Mouse (Mus musculus): Measurements from ENCODE around the gene Cers5. TPM values are rescaled to one million over a fixed set of nuclear protein-coding genes. Genes with fewer than 3 reads are reported as not detected.

Gene Cers5
- total and polyA plus RNA-seq, 3 experiments: 0.45 to 6.1 (median 0.77) TPM

DNA sequence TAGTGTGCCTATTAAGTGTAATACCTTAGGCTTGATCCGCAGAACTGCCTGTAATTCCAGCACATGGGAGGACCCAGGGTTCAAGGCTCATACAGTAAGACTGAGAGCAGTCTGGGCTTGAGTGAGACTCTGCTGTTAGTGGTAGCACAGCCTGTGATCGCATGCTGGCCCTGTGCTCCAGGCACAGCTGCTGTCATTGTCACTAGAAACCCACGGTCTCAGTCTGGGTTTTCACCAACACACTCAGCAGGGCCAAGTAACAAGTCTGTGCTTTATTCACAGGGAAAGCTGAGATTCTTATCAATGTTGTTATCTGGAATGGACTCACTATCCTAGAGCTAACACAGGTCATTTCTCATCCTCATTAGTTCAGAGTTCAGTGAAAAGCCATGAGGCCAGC, 18.5 kb downstream of the Cers5 start:
- no peak for DNase-seq (ENCODE audit: low spot score)

DNA sequence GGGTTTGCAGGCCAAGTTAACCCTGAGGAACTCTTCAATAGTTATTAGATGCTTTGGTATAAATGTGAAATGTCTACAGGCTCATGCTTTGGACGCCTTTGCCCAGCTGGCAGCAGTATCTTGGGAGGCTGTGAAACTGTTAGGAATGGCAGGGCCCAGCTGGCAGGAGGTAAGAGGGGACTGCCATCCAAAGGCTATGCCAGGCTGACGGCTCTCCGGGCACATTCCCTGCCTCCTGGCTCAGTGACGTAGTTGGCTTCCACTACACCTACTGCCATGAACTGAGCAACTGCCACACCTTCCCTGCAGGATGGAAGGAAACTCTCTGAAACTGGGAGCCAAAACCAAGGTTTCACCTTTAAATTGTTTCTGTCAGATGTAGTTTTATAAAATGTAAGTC, 32.5 kb downstream of the Cers5 start:
- Histone ChIP-seq H3K4me3 (ENCODE audit: low read depth, low read length) (no peak overlapping the region), H3K4me1 (ENCODE audit: insufficient read depth, low read depth, low read length) (no peaks in the 10 kb centered on the region), H3K9me3 (replicated peaks) (no peaks in the 10 kb centered on the region), H3K36me3 (replicated peaks) (no peaks in the 10 kb centered on the region), H3K27me3 (ENCODE audit: insufficient read depth, low read length) (peaks cover 7% of the 10 kb centered on the region; the same call in 1 of the 2 replicates)
- ATAC-seq (ENCODE audit: extremely low read depth, insufficient number of reproducible peaks, low FRiP score, poor library complexity, severe bottlenecking) (no peak), DNase-seq (ENCODE audit: low spot score) (no peak)
- TF ChIP-seq POLR2AphosphoS5 (IDR thresholded peaks at IDR 0.05; ENCODE audit: insufficient replicate concordance, low read depth, low read length) (no peak), CTCF (IDR thresholded peaks at IDR 0.05; ENCODE audit: low read depth, low read length) (no peak), TAL1 (conservative IDR thresholded peaks at IDR 0.05; ENCODE audit: low read depth, low read length) (no peak), GATA1 (IDR thresholded peaks at IDR 0.05; ENCODE audit: borderline replicate concordance, low read length) (no peak), GATA2 (IDR thresholded peaks at IDR 0.05; ENCODE audit: borderline replicate concordance, low read depth, low read length) (no peak)

More for the DNA sequence above, 18.5 kb downstream of the Cers5 start:
- peaks cover 8% of the 10 kb centered on the region; the same call in 1 of the 2 replicates for H3K27me3 ChIP-seq (ENCODE audit: insufficient read depth, low read length)
- TF ChIP-seq CTCF (IDR thresholded peaks at IDR 0.05; ENCODE audit: low read depth, low read length): no peak
- TF ChIP-seq POLR2AphosphoS5 (IDR thresholded peaks at IDR 0.05; ENCODE audit: insufficient replicate concordance, low read depth, low read length): no peak
- TF ChIP-seq GATA1 (IDR thresholded peaks at IDR 0.05; ENCODE audit: borderline replicate concordance, low read length): no peak
- TF ChIP-seq GATA2 (IDR thresholded peaks at IDR 0.05; ENCODE audit: borderline replicate concordance, low read depth, low read length): no peak
- TF ChIP-seq TAL1 (conservative IDR thresholded peaks at IDR 0.05; ENCODE audit: low read depth, low read length): no peak
- no peak for ATAC-seq (ENCODE audit: extremely low read depth, insufficient number of reproducible peaks, low FRiP score, poor library complexity, severe bottlenecking)
- H3K4me3 ChIP-seq (ENCODE audit: low read depth, low read length): no peak overlapping the region
- no peaks in the 10 kb centered on the region for H3K4me1 ChIP-seq (ENCODE audit: insufficient read depth, low read depth, low read length)
- no peaks in the 10 kb centered on the region for H3K36me3 ChIP-seq (replicated peaks)
- H3K9me3 ChIP-seq (replicated peaks): no peaks in the 10 kb centered on the region

GRCm38 (mm10) chr15:99736675-99737074, 36.0 kb downstream of the Cers5 start:
- peaks cover 4% of the 10 kb centered on the region; the same call in 1 of the 2 replicates for H3K27me3 ChIP-seq (ENCODE audit: insufficient read depth, low read length)
- peaks cover 6% of the 10 kb centered on the region for H3K36me3 ChIP-seq (replicated peaks)

DNA sequence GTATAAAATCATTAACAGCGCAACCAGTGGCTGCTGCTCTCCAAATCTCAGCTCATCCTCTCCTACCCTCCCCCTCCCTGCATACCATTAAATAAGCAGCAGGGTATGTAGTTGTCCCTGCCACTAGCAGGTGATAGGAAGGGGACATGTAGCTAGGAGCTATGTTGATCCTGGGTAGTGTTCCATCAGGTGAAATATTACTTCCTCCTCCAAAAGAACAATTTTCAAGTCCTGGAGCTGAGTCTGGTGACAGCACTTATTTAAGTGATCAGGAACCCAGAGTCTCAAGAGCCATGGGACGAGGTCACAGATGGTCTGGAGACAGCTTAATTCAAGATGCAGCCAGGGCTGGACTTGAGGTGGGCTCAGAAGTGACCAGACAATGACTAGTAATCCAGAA, 37.1 kb downstream of the Cers5 start:
- no peak for ATAC-seq (ENCODE audit: extremely low read depth, insufficient number of reproducible peaks, low FRiP score, poor library complexity, severe bottlenecking)
- TF ChIP-seq CTCF (IDR thresholded peaks at IDR 0.05; ENCODE audit: low read depth, low read length): no peak
- TF ChIP-seq GATA1 (IDR thresholded peaks at IDR 0.05; ENCODE audit: borderline replicate concordance, low read length): no peak
- TF ChIP-seq TAL1 (conservative IDR thresholded peaks at IDR 0.05; ENCODE audit: low read depth, low read length): no peak
- no peak for TF ChIP-seq POLR2AphosphoS5 (IDR thresholded peaks at IDR 0.05; ENCODE audit: insufficient replicate concordance, low read depth, low read length)
- no peak for TF ChIP-seq GATA2 (IDR thresholded peaks at IDR 0.05; ENCODE audit: borderline replicate concordance, low read depth, low read length)

More at GRCm38 (mm10) chr15:99736675-99737074, 36.0 kb downstream of the Cers5 start:
- Histone ChIP-seq H3K4me1 (ENCODE audit: insufficient read depth, low read depth, low read length) (no peaks in the 10 kb centered on the region), H3K9me3 (replicated peaks) (no peaks in the 10 kb centered on the region), H3K4me3 (ENCODE audit: low read depth, low read length) (no peak overlapping the region)
- TF ChIP-seq CTCF (IDR thresholded peaks at IDR 0.05; ENCODE audit: low read depth, low read length) (no peak), GATA1 (IDR thresholded peaks at IDR 0.05; ENCODE audit: borderline replicate concordance, low read length) (no peak)
- ATAC-seq (ENCODE audit: extremely low read depth, insufficient number of reproducible peaks, low FRiP score, poor library complexity, severe bottlenecking) (no peak), DNase-seq (ENCODE audit: low spot score) (no peak)

GRCm38 (mm10) chr15:99733186-99733585, 39.5 kb downstream of the Cers5 start:
- ATAC-seq (ENCODE audit: extremely low read depth, insufficient number of reproducible peaks, low FRiP score, poor library complexity, severe bottlenecking): no peak
- H3K4me3 ChIP-seq (ENCODE audit: low read depth, low read length): no peak overlapping the region
- H3K9me3 ChIP-seq (replicated peaks): peaks cover 3% of the 10 kb centered on the region; the same call in 1 of the 2 replicates
- TF ChIP-seq TAL1 (conservative IDR thresholded peaks at IDR 0.05; ENCODE audit: low read depth, low read length): no peak
- TF ChIP-seq GATA2 (IDR thresholded peaks at IDR 0.05; ENCODE audit: borderline replicate concordance, low read depth, low read length): no peak
- no peak for TF ChIP-seq GATA1 (IDR thresholded peaks at IDR 0.05; ENCODE audit: borderline replicate concordance, low read length)
- no peak for TF ChIP-seq CTCF (IDR thresholded peaks at IDR 0.05; ENCODE audit: low read depth, low read length)
- TF ChIP-seq POLR2AphosphoS5 (IDR thresholded peaks at IDR 0.05; ENCODE audit: insufficient replicate concordance, low read depth, low read length): no peak
- H3K36me3 ChIP-seq (replicated peaks): peaks cover 20% of the 10 kb centered on the region
- no peaks in the 10 kb centered on the region; the same call in 1 of the 2 replicates for H3K4me1 ChIP-seq (ENCODE audit: insufficient read depth, low read depth, low read length)
- DNase-seq (ENCODE audit: low spot score): no peak
- no peaks in the 10 kb centered on the region for H3K27me3 ChIP-seq (ENCODE audit: insufficient read depth, low read length)

More for the DNA sequence above, 37.1 kb downstream of the Cers5 start:
- H3K27me3 ChIP-seq (ENCODE audit: insufficient read depth, low read length): 0 out of 2 replicates have a peak, but pooled peaks cover 2% of the 10 kb centered on the region
- no peak overlapping the region for H3K4me3 ChIP-seq (ENCODE audit: low read depth, low read length)
- H3K4me1 ChIP-seq (ENCODE audit: insufficient read depth, low read depth, low read length): no peaks in the 10 kb centered on the region
- H3K36me3 ChIP-seq (replicated peaks): peaks cover 6% of the 10 kb centered on the region
- H3K9me3 ChIP-seq (replicated peaks): no peaks in the 10 kb centered on the region
- DNase-seq (ENCODE audit: low spot score): no peak

DNA sequence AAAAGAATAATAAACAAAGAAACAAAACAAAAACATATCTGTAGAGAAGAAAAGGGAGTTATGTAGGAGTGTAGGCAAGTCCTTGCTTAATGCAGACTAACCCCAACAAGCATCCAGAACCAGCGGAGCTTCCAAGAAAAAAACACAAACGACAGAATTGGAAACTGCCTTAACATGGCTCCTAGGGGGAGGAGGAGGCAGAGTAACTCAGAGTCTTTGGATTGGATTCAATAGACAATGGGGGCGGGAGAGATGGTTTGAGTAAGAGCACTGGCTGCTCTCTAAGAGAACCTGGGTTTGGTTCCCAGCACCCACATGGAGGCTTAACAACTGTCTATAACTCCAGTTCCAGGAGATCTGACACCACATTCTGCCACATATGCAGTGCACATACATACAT, 41.0 kb downstream of the Cers5 start:
- H3K27me3 ChIP-seq (ENCODE audit: insufficient read depth, low read length): no peaks in the 10 kb centered on the region
- TF ChIP-seq GATA1 (IDR thresholded peaks at IDR 0.05; ENCODE audit: borderline replicate concordance, low read length) (no peak), TAL1 (conservative IDR thresholded peaks at IDR 0.05; ENCODE audit: low read depth, low read length) (no peak), CTCF (IDR thresholded peaks at IDR 0.05; ENCODE audit: low read depth, low read length) (no peak), GATA2 (IDR thresholded peaks at IDR 0.05; ENCODE audit: borderline replicate concordance, low read depth, low read length) (no peak), POLR2AphosphoS5 (IDR thresholded peaks at IDR 0.05; ENCODE audit: insufficient replicate concordance, low read depth, low read length) (no peak)
- peaks cover 5% of the 10 kb centered on the region for H3K4me1 ChIP-seq (ENCODE audit: insufficient read depth, low read depth, low read length)
- DNase-seq (ENCODE audit: low spot score) (no peak), ATAC-seq (ENCODE audit: extremely low read depth, insufficient number of reproducible peaks, low FRiP score, poor library complexity, severe bottlenecking) (no peak)
- no peak overlapping the region for H3K4me3 ChIP-seq (ENCODE audit: low read depth, low read length)
- H3K9me3 ChIP-seq (replicated peaks): peaks cover 3% of the 10 kb centered on the region; the same call in 1 of the 2 replicates
- peaks cover 32% of the 10 kb centered on the region for H3K36me3 ChIP-seq (replicated peaks)
